Comparison of ENCODE assay signal across 25 mouse cellular contexts in the genomic region with DNA sequence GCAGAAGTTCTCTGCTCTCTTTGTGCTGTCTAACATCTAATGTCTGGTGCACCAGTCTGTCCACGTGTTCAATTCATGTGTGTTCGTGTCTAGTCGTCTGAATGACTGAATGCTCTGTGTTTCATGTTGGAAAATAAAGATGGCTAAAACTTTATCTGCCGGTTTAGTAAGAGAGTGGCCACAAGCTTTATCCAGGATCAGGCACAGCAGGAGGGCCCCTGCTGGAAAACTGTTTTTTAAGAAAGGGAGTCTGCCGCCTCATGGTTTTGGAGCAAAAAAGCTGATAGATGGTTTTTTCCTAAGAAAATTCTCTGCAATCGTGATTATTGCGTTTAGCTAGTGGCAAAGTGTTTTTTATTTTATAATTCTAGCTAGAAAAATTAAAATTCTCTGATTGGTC. TPM values are rescaled to one million over a fixed set of nuclear protein-coding genes. Genes with fewer than 3 reads are reported as not detected.
A peak's percentile ranks its signal among the peaks of the same experiment; 100 is the strongest.
DNase-seq lines count a peak whose midpoint lies in the region; TF ChIP-seq lines count a peak whose summit lies in the region.
"Not testable (repeated sequence)": the region's sequence is repeated elsewhere in the genome, so short reads cannot be mapped to it uniquely, and the experiment has no call there.
"Had no signal": no experiment of that assay in that cellular context is flagged by ENCODE, and none has a peak within 500 bp of the region (broad histone marks: within the 10 kb centered on the region; RNA-seq: fewer than 3 reads in every experiment).

No protein-coding gene starts in this region.

- H3K9ac ChIP-seq in ES-Bruce4 (ENCODE audit: low read depth, poor library complexity, severe bottlenecking) (peak overlapping the region; percentile 73), ES-E14 (ENCODE audit: insufficient read depth, low read depth, low read length, poor library complexity, severe bottlenecking) (peak overlapping the region; percentile 94)

- not testable (repeated sequence) for TF ChIP-seq POLR2A in ES-Bruce4 (IDR thresholded peaks at IDR 0.05; ENCODE audit: insufficient read depth, low read length); testis, adult 2 months (IDR thresholded peaks at IDR 0.05; ENCODE audit: control insufficient read depth, low read depth, low read length)

- TF ChIP-seq EP300 in ES-Bruce4 (IDR thresholded peaks at IDR 0.05; ENCODE audit: insufficient read depth, low read depth, low read length), result not testable (repeated sequence)

- not testable (repeated sequence) for H3K27me3 ChIP-seq in E14TG2a.4 (ENCODE audit: insufficient read depth, low read length); ES-Bruce4 (ENCODE audit: control insufficient read depth, insufficient read depth, low read length, poor library complexity, severe bottlenecking); testis, adult 2 months (ENCODE audit: control insufficient read depth, insufficient read depth, low read length)
- peaks cover 23% of the 10 kb centered on the region for H3K27me3 ChIP-seq in heart, embryonic 10.5 days (ENCODE audit: insufficient read depth, poor library complexity, severe bottlenecking)

- H3K36me3 ChIP-seq in E14TG2a.4 (ENCODE audit: insufficient read depth, low read length), result peaks cover 15% of the 10 kb centered on the region
- H3K36me3 ChIP-seq in ES-Bruce4 (ENCODE audit: control insufficient read depth, insufficient read depth, low read length, poor library complexity, severe bottlenecking); ES-E14 (ENCODE audit: control insufficient read depth, insufficient read depth, low read length, poor library complexity, severe bottlenecking); heart, embryonic 10.5 days; testis, adult 2 months (ENCODE audit: control insufficient read depth, insufficient read depth, low read length): not testable (repeated sequence)

- peak overlapping the region; percentile 82 for H3K4me3 ChIP-seq in E14TG2a.4 (replicated peaks; ENCODE audit: low read length)
- H3K4me3 ChIP-seq in ES-Bruce4 (ENCODE audit: low read depth, low read length), result peak overlapping the region; percentile 94
- peak overlapping the region; percentile 73 to 82 for H3K4me3 ChIP-seq in ES-E14 (ENCODE audit: insufficient read depth in 1 of 2, low read depth in 1 of 2, low read length in 2 of 2, poor library complexity in 1 of 2, severe bottlenecking in 1 of 2)
- H3K4me3 ChIP-seq in heart, embryonic 10.5 days, result not testable (repeated sequence)
- peak overlapping the region; percentile 61; the same call in 1 of the 2 replicates for H3K4me3 ChIP-seq in testis, adult 2 months (ENCODE audit: control insufficient read depth, low read depth, low read length)

- H3K9me3 ChIP-seq in E14TG2a.4 (ENCODE audit: low read length) (peaks cover 36% of the 10 kb centered on the region), ES-Bruce4 (replicated peaks; ENCODE audit: control insufficient read depth, insufficient read depth, low read length, poor library complexity, severe bottlenecking) (peaks cover 17% of the 10 kb centered on the region)
- not testable (repeated sequence) for H3K9me3 ChIP-seq in ES-E14 (ENCODE audit: control insufficient read depth, insufficient read depth, low read depth, low read length); heart, embryonic 10.5 days

- peak; percentile 34 for DNase-seq in ES-CJ7 (ENCODE audit: low read depth, low spot score)
- not testable (repeated sequence) for DNase-seq in ES-E14 (ENCODE audit: low read depth, low spot score)
- peak; percentile 78 for DNase-seq in R1 (ENCODE audit: low read depth, low spot score)
- DNase-seq in ZHBTc4 (ENCODE audit: low read depth, low spot score), result peak; percentile 55
- DNase-seq in heart, embryonic 10.5 days (ENCODE audit: low spot score), result peak; percentile 17

- H3K27ac ChIP-seq in ES-Bruce4 (ENCODE audit: insufficient read depth, low read length), result peak overlapping the region; percentile 91
- H3K27ac ChIP-seq in ES-E14 (ENCODE audit: insufficient read depth, low read depth, low read length, poor library complexity, severe bottlenecking), result peak overlapping the region; percentile 99
- H3K27ac ChIP-seq in heart, embryonic 10.5 days; testis, adult 2 months (ENCODE audit: control insufficient read depth, insufficient read depth, low read depth, low read length): not testable (repeated sequence)

- in situ Hi-C loops in ES-E14 (cut with MboI; ENCODE audit: low sequenced_read_pairs in 2 of 2, unreplicated experiment in 2 of 2), result not testable (repeated sequence)

- 27% methylated on average over 7 of the region's 7 CpGs for WGBS in heart, embryonic 10.5 days

- peaks cover 14% of the 10 kb centered on the region for H3K4me1 ChIP-seq in E14TG2a.4 (replicated peaks; ENCODE audit: low read depth, low read length)
- H3K4me1 ChIP-seq in ES-Bruce4 (ENCODE audit: control insufficient read depth, insufficient read depth, low read length); ES-E14 (ENCODE audit: control insufficient read depth in 2 of 2, insufficient read depth in 2 of 2, low read length in 2 of 2, poor library complexity in 1 of 2); heart, embryonic 10.5 days; testis, adult 2 months (ENCODE audit: control insufficient read depth, insufficient read depth, low read length): not testable (repeated sequence)

- TF ChIP-seq CTCF in E14TG2a.4 (conservative IDR thresholded peaks at IDR 0.05; ENCODE audit: low read length); ES-Bruce4 (IDR thresholded peaks at IDR 0.05; ENCODE audit: low read depth, low read length); testis, adult 2 months (IDR thresholded peaks at IDR 0.05; ENCODE audit: control insufficient read depth, insufficient read depth, insufficient replicate concordance, low read depth, low read length): not testable (repeated sequence)

RNA-seq across cellular contexts. Expression of a gene that starts 10.0 kb away (rescaled TPM):
- 3.2 and 4.1 TPM in 2 replicates for polyA plus RNA-seq in ES-Bruce4 (2011; ENCODE audit: insufficient read depth, insufficient read length, low read depth, missing spikeins)
- 1.5 and 1.6 TPM in 2 replicates for total RNA-seq in ES-E14 (2012; rRNA removed)
- not detected in 2 replicates for polyA plus RNA-seq in heart, embryonic 10.5 days (2016; fragmentation: Nextera tagmentation; extraction: Ambion mirVana)
- 27.5 and 36.5 TPM in 2 replicates for polyA plus RNA-seq in testis, adult 2 months (2012; rRNA removed)
- total RNA-seq: adrenal gland, adult 18-20 months; adrenal gland, adult 2 months; adrenal gland, adult 8-10 months; adrenal gland, postnatal 10 days; adrenal gland, postnatal 14 days; adrenal gland, postnatal 25 days; adrenal gland, postnatal 36 days; adrenal gland, postnatal 4 days; CH12.LX; G1E; MEL had no signal
- polyA plus RNA-seq: activated CD4-positive, CD25-positive, alpha-beta regulatory T cell, adult 4 months; adrenal gland, adult 2 months; brain, embryonic 14.5 days; C2C12; CD4-positive, CD25-positive, alpha-beta regulatory T cell, adult 4 months; cerebellum, adult 2 months; G1E; Patski had no signal

RNA-seq across cellular contexts. Expression of a gene that starts 33.3 kb away (rescaled TPM):
- 9.7 and 11.5 TPM in 2 replicates for polyA plus RNA-seq in ES-Bruce4 (2011; ENCODE audit: insufficient read depth, insufficient read length, low read depth, missing spikeins)
- 11.6 and 21.7 TPM in 2 replicates for total RNA-seq in ES-E14 (2012; rRNA removed)
- 3.0 and 3.6 TPM in 2 replicates for polyA plus RNA-seq in heart, embryonic 10.5 days (2016; fragmentation: Nextera tagmentation; extraction: Ambion mirVana)
- polyA plus RNA-seq in testis, adult 2 months (2012; rRNA removed), result 5.0 TPM in 2 replicates

RNA-seq across cellular contexts. Expression of a gene that starts 43.0 kb away (rescaled TPM):
- polyA plus RNA-seq in ES-Bruce4 (2011; ENCODE audit: insufficient read depth, insufficient read length, low read depth, missing spikeins), result 55.8 and 60.3 TPM in 2 replicates
- 26.4 and 47.2 TPM in 2 replicates for total RNA-seq in ES-E14 (2012; rRNA removed)
- 36.0 and 36.1 TPM in 2 replicates for polyA plus RNA-seq in heart, embryonic 10.5 days (2016; fragmentation: Nextera tagmentation; extraction: Ambion mirVana)
- 254 and 277 TPM in 2 replicates for polyA plus RNA-seq in testis, adult 2 months (2012; rRNA removed)
